Mouse (Mus musculus) adrenal gland, adult 18-20 months (tissue): ENCODE measurements around the gene Wdr53. TPM values are rescaled to one million over a fixed set of nuclear protein-coding genes. Genes with fewer than 3 reads are reported as not detected.
"Not testable (repeated sequence)": the region's sequence is repeated elsewhere in the genome, so short reads cannot be mapped to it uniquely, and the experiment has no call there.

Experiments
- DNase-seq, 2 experiments: peaks; one replicate each; pipeline ENCODE4 v3.0.0; 2021 to 2022; ENCODE audit warnings: low spot score in 2 of 2
- microRNA-seq, 2 experiments: library from miRNA; unstranded; fragments of <30 nt; microRNA quantifications; one replicate each; pipeline ENCODE4 v1.2.0; 2021; ENCODE audit warnings: borderline number of aligned reads in 2 of 2
- total RNA-seq, 2 experiments: library from RNA; stranded (reverse); gene quantifications; 1 replicate in 1 of 2; 2 replicates in 1 of 2; pipeline ENCODE4 v1.2.3; 2021

Gene Wdr53
- total RNA-seq, 2 experiments from 2014 or later, result 12.5 to 14.1 TPM

DNA sequence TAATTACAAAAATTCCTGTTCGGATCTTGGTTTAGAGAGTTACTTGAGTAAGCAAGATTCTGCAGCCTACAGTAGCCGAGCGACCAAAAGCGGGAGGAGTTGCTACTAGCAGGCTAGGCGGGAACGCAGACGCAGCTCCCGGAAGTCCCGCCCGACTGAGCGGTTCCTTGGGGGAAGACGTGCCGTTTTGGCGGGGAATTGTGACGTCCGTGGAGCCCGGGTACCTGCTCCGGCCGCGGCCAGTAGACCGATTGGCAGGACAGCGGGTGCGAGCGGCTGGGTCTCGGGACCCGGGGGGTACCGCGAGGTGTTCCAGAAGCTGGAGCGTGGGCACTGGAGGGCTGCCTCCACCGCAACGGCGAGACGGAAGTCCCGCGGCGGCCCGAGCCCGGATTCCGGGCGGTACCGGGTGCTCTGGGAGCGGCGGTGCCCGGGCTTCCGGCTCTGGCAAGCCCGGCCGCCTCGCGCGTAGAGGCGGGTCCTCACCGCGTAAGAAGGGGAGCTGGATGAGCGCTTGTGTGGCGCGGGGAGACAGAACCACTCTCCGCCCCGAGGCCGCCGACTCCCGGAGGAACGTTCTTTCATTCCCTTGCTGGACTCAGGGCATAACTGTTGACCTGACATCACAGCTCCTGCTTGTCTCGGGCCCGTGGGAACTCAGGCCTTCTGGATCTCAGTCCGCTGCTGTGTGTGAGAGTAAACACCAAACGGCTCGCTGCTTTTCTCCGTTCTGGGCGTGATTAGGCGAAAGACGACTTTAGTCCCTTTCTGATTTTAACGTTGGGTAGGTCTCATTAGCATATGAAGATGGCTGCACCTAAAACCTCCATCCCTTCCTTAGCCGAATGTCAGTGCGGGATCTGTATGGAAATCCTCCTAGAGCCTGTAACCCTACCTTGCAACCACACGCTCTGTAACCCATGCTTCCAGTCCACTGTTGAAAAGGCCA is 30.6 kb downstream of the Wdr53 start, which contains the start of gene Rnf168:
TSS of gene Rnf168 (plus strand) at position 152 of the 949 bp plus-strand sequence.
- DNase-seq, result peak; percentile 89 to 90

- DNase-seq, result no peak
Measured at GRCm38 (mm10) chr16:32278396-32278795, 31.4 kb downstream of the Wdr53 start.

DNA sequence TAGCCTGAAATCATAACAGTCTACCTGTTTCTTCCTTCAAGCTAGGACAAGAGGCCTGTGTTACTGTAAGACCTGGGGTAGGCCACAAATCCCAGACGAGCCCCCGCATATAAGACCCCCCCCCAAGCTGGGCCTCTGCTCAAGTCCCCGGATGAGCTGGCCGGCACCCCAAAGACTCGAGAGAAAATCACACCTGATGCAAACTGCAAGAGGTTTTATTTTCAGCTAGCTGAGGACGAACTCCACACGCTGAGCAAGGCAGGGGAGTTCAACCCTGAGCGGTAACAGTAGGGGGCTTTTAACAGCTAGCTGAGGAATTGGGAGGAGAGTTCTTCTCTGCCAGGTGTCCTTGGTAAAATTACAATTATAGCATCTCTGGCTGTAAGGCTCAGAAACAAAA is 33.2 kb downstream of the Wdr53 start:
- DNase-seq, result no peak

DNA sequence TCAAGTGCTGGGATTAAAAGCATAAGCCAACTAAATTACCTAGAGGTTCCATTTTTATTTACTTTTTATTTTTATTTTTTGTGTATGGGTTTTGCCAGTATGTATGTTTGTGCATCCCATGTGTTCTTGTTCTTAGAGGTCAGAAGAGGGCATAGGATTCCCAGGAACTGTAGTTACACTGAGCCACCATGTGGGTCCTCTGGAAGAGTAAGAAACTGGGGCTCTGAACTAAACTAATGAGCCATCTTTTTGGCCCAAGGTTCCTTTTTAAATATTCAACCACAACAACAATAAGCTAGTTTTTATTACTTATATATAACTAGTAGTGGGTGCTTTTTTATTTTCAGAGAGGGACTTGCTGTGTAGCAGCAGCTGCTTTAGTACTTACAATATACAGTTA is 35.6 kb downstream of the Wdr53 start:
- no peak for DNase-seq

GRCm38 (mm10) chr16:32291821-32292220 is 44.8 kb downstream of the Wdr53 start:
- DNase-seq, result no peak

- not testable (repeated sequence) for DNase-seq
Measured at GRCm38 (mm10) chr16:32299617-32300016, 52.6 kb downstream of the Wdr53 start.

DNA sequence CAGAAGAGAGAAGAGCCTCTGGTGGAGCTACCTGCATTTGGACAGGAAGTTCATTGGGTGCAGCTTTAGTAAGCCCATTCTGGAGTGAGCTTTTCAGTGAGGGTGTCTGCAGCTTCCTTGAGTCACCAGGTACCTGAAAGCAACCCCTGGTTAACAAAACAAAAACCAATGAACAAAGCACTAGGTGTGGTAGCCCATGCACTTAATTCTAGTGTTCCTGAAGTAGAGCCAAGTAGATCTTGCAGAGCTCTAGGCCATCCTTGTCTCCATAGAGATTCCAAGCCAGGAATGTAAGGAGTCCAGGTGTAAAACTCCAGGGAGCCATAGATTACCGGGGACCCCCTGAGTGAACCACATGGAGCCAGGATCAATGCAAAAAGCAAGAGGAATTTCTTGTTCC is 56.0 kb downstream of the Wdr53 start:
- no peak for DNase-seq

- DNase-seq, result no peak
Measured at GRCm38 (mm10) chr16:32303886-32304285, 56.9 kb downstream of the Wdr53 start.

Small RNAs within 50 kb of the gene (microRNA-seq; reads per million reads assigned to microRNA genes)
- 0 reads per million in 2 experiments for gene Mir1946a

Other genes with a start within 250 kb of the Wdr53 start
- gene Senp5, start 243.9 kb upstream of the Wdr53 start, total RNA-seq, result 10 to 100 TPM; 22.9 to 25.7 TPM
- 10 to 100 TPM; 59.2 to 65.6 TPM for gene Pak2, start 167.9 kb upstream of the Wdr53 start, total RNA-seq
- 10 to 100 TPM; 29.2 to 30.3 TPM for gene Pigx, start 147.5 kb upstream of the Wdr53 start, total RNA-seq
- 1 to 10 TPM; 8.4 to 9.2 TPM for gene Cep19, start 147.4 kb upstream of the Wdr53 start, total RNA-seq
- gene Nrros, start 81.6 kb upstream of the Wdr53 start, total RNA-seq, result 1 to 10 TPM; 4.6 to 7.4 TPM
- not detected for gene Bex6, start 67.4 kb upstream of the Wdr53 start, total RNA-seq
- gene Fbxo45, start 69 bp upstream of the Wdr53 start, total RNA-seq, result 10 to 100 TPM; 13.6 to 16.2 TPM
- gene Smco1, start 24.2 kb downstream of the Wdr53 start, total RNA-seq, result under 1 TPM in 1 of 2 experiments, not detected in 1; 0.22 TPM
- gene Rnf168, start 30.2 kb downstream of the Wdr53 start, total RNA-seq, result 10 to 100 TPM; 18.9 to 26.9 TPM
- gene Ubxn7, start 85.0 kb downstream of the Wdr53 start, total RNA-seq, result 10 to 100 TPM; 38.0 to 54.8 TPM
- 1 to 10 TPM in 1 of 2 experiments, under 1 TPM in 1; 0.33 to 1.3 TPM for gene Tm4sf19, start 153.3 kb downstream of the Wdr53 start, total RNA-seq
- gene Tctex1d2, start 172.5 kb downstream of the Wdr53 start, total RNA-seq, result 1 to 10 TPM; 5.0 to 5.6 TPM
- gene Pcyt1a, start 183.7 kb downstream of the Wdr53 start, total RNA-seq, result 10 to 100 TPM; 74.2 to 88.0 TPM
- not detected for gene Slc51a, start 240.7 kb downstream of the Wdr53 start, total RNA-seq
- not detected for gene Zdhhc19, start 249.0 kb downstream of the Wdr53 start, total RNA-seq